7 mouse cellular contexts compared by ENCODE assay signal in genomic region chr14:73382699-73383098, GRCm38 (mm10). TPM values are rescaled to one million over a fixed set of nuclear protein-coding genes. Genes with fewer than 3 reads are reported as not detected.
A peak's percentile ranks its signal among the peaks of the same experiment; 100 is the strongest.
DNase-seq lines count a peak whose midpoint lies in the region; ATAC-seq lines count a peak whose summit lies in the region.

No protein-coding gene starts in this region.

- H3K4me2 ChIP-seq in forebrain, embryonic 15.5 days (replicated peaks): peak overlapping the region; percentile 59
- H3K4me2 ChIP-seq in lung, embryonic 16.5 days (ENCODE audit: low read depth, low read length): peak overlapping the region; percentile 65

- H3K4me3 ChIP-seq in forebrain, embryonic 15.5 days: peak overlapping the region; percentile 99
- peak overlapping the region; percentile 36 for H3K4me3 ChIP-seq in lung, embryonic 16.5 days (ENCODE audit: low read length)

- peak overlapping the region; percentile 100 for H3K9ac ChIP-seq in forebrain, embryonic 15.5 days (replicated peaks)
- peak overlapping the region; percentile 60 for H3K9ac ChIP-seq in lung, embryonic 16.5 days (ENCODE audit: low read length)

- peaks cover 2% of the 10 kb centered on the region; the same call in 1 of the 2 replicates for H3K36me3 ChIP-seq in forebrain, embryonic 15.5 days
- H3K36me3 ChIP-seq in lung, embryonic 16.5 days (ENCODE audit: control insufficient read depth, insufficient read depth, low read length): peaks cover 3% of the 10 kb centered on the region; the same call in 1 of the 2 replicates

- peak overlapping the region; percentile 43 for H3K27ac ChIP-seq in forebrain, embryonic 15.5 days (replicated peaks)
- peak overlapping the region; percentile 53 for H3K27ac ChIP-seq in lung, embryonic 16.5 days (ENCODE audit: low read length)

- 37% methylated on average over 9 of the region's 9 CpGs for WGBS in forebrain, embryonic 15.5 days
- WGBS in lung, embryonic 16.5 days: 26% methylated on average over 9 of the region's 9 CpGs

- H3K4me1 ChIP-seq in forebrain, embryonic 15.5 days: peaks cover 43% of the 10 kb centered on the region
- peaks cover 32% of the 10 kb centered on the region for H3K4me1 ChIP-seq in lung, embryonic 16.5 days (replicated peaks; ENCODE audit: control insufficient read depth, insufficient read depth, low read length)

- ATAC-seq in forebrain, embryonic 15.5 days (replicated peaks): no peak
- no peak for ATAC-seq in lung, embryonic 16.5 days (ENCODE audit: low read depth)

- H3K9me3 ChIP-seq in forebrain, embryonic 15.5 days: no peaks in the 10 kb centered on the region
- no peaks in the 10 kb centered on the region for H3K9me3 ChIP-seq in lung, embryonic 16.5 days (ENCODE audit: control insufficient read depth, low read length)

- peak; percentile 27 for DNase-seq in ZHBTc4 (ENCODE audit: low read depth, low spot score)
- DNase-seq in adrenal gland, postnatal 36 days: peak; percentile 77 to 79
- peak; percentile 55 to 62 for DNase-seq in heart, postnatal 14 days
- peak; percentile 80 for DNase-seq in layer of hippocampus, adult 9-11 months
- peak; percentile 37 for DNase-seq in testis, postnatal 14 days (ENCODE audit: low spot score)

- H3K27me3 ChIP-seq in forebrain, embryonic 15.5 days: no peaks in the 10 kb centered on the region
- no peaks in the 10 kb centered on the region for H3K27me3 ChIP-seq in lung, embryonic 16.5 days (ENCODE audit: control insufficient read depth, insufficient read depth, low read depth, low read length)

- intact Hi-C loops in heart, postnatal 14 days (cut with DNase I): loop anchor here (1.0 to 5.0 kb wide), 2 partner anchors 56 to 125 kb away; no protein-coding TSS in a partner anchor

RNA-seq across cellular contexts. Expression of gene Itm2b, which starts 2.4 kb away (rescaled TPM):
- total RNA-seq in adrenal gland, postnatal 36 days (2021): 1,000 to 10,000 TPM in 1 of 2 experiments, 100 to 1,000 TPM in 1; 995 to 1,086 TPM
- polyA plus RNA-seq in forebrain, embryonic 15.5 days (2015; fragmentation: Nextera tagmentation; extraction: Ambion mirVana): 640 and 665 TPM in 2 replicates
- total RNA-seq in heart, postnatal 14 days (2021): 100 to 1,000 TPM; 584 to 674 TPM
- 1,001 and 1,063 TPM in 2 replicates for polyA plus RNA-seq in lung, embryonic 16.5 days (2015; fragmentation: Nextera tagmentation; extraction: Ambion mirVana)

RNA-seq across cellular contexts. Expression of gene Rb1, which starts 57.1 kb away (rescaled TPM):
- 10 to 100 TPM; 20.4 to 21.6 TPM for total RNA-seq in adrenal gland, postnatal 36 days (2021)
- 19.4 and 32.5 TPM in 2 replicates for polyA plus RNA-seq in forebrain, embryonic 15.5 days (2015; fragmentation: Nextera tagmentation; extraction: Ambion mirVana)
- total RNA-seq in heart, postnatal 14 days (2021): 10 to 100 TPM; 20.0 to 23.8 TPM
- 14.4 and 15.6 TPM in 2 replicates for polyA plus RNA-seq in lung, embryonic 16.5 days (2015; fragmentation: Nextera tagmentation; extraction: Ambion mirVana)

Comparison
In these comparisons a context has a peak if more than half of its experiments do, and no peak if none do; other contexts are left out.
1. DNase-seq: peak in every context shown above with its lines; median percentile 80 in layer of hippocampus, adult 9-11 months; 78 in adrenal gland, postnatal 36 days; 58 in heart, postnatal 14 days; 37 in testis, postnatal 14 days; 27 in ZHBTc4.